Mouse (Mus musculus) liver, embryonic 14.5 days (tissue): ENCODE data around the gene Pou2f1. TPM values are rescaled to one million over a fixed set of nuclear protein-coding genes. Genes with fewer than 3 reads are reported as not detected.
A peak's percentile ranks its signal among the peaks of the same experiment; 100 is the strongest.

Experiments used
- ATAC-seq: fragments of 200-750 bp; cut with Nextera tagmentation; 2 replicates; pipeline ENCODE4 v1.8.0; 2017; ENCODE audit warnings: moderate number of reproducible peaks, mild to moderate bottlenecking, moderate library complexity; ENCODE audit not compliant: insufficient read depth
- DNase-seq, 3 experiments: peaks; one replicate each; pipeline ENCODE4 v3.0.0-alpha.2; 2012 to 2013; ENCODE audit warnings: low read depth in 3 of 3, low spot score in 3 of 3
- H3K27ac ChIP-seq: fragments of 300-500 bp; sonication (generic); 2 replicates; pipeline ENCODE4 v1.5.1; 2014; ENCODE audit warnings: moderate library complexity, mild to moderate bottlenecking, control low read depth, inconsistent platforms
- H3K27me3 ChIP-seq: fragments of 300-500 bp; sonication (generic); 2 replicates; pipeline ENCODE4 v1.6.1; 2014; ENCODE audit warnings: mild to moderate bottlenecking, low read length, moderate library complexity; ENCODE audit not compliant: control insufficient read depth, insufficient read depth
- H3K36me3 ChIP-seq: fragments of 300-500 bp; sonication (generic); replicated peaks from 2 replicates; pipeline ENCODE4 v1.6.1; 2014; ENCODE audit warnings: low read depth; ENCODE audit not compliant: control insufficient read depth, insufficient read depth
- H3K4me1 ChIP-seq, 2 experiments: fragments of 200-500 bp in 1 of 2; fragments of 300-500 bp in 1 of 2; sonication (generic) in 1 of 2; replicated peaks; 2 replicates each; pipeline ENCODE4 v1.6.1; 2012 to 2014; ENCODE audit warnings: antibody characterized with exemption in 1 of 2, inconsistent platforms in 1 of 2, low read length in 1 of 2; ENCODE audit not compliant: control insufficient read depth in 2 of 2, insufficient read depth in 2 of 2
- H3K4me2 ChIP-seq: fragments of 300-500 bp; sonication (generic); 2 replicates; pipeline ENCODE4 v1.6.1; 2014; ENCODE audit warnings: low read depth, mild to moderate bottlenecking, control low read depth, moderate library complexity
- H3K4me3 ChIP-seq, 2 experiments: fragments of 200-500 bp in 1 of 2; fragments of 300-500 bp in 1 of 2; sonication (generic) in 1 of 2; 2 replicates each; pipeline ENCODE4 v1.5.1; 2012 to 2014; ENCODE audit warnings: low read depth in 2 of 2, low read length in 2 of 2, mild to moderate bottlenecking in 2 of 2, control low read depth in 1 of 2, inconsistent platforms in 1 of 2, moderate library complexity in 1 of 2; ENCODE audit not compliant: insufficient read depth in 1 of 2
- H3K9ac ChIP-seq: fragments of 300-500 bp; sonication (generic); replicated peaks from 2 replicates; pipeline ENCODE4 v1.6.1; 2014; ENCODE audit warnings: mild to moderate bottlenecking, control low read depth, moderate library complexity
- H3K9me3 ChIP-seq: fragments of 300-500 bp; sonication (generic); 2 replicates; pipeline ENCODE4 v1.6.1; 2016; ENCODE audit warnings: low read length, mixed read lengths; ENCODE audit not compliant: control insufficient read depth
- CTCF ChIP-seq: IDR thresholded peaks from 2 replicates; pipeline ENCODE4 v1.5.1; 2016; ENCODE audit warnings: antibody characterized with exemption, low read depth, control low read depth
- EP300 ChIP-seq: IDR thresholded peaks from 2 replicates; pipeline ENCODE4 v1.6.1; 2016; ENCODE audit warnings: antibody characterized with exemption, low read depth
- WGBS: fragments of 180-500 bp; shearing (Covaris S2); extraction: QIAGEN DNeasy Blood & Tissue Kit; methylation state at CpG from one replicate; pipeline ENCODE4 v1.1.7; 2014; ENCODE audit not compliant: insufficient replicate concordance; 5-methylcytosine and 5-hydroxymethylcytosine counted together
- polyA plus RNA-seq, 2 experiments: library from polyadenylated mRNA; depleted of rRNA in 1 of 2; stranded (reverse) in 1 of 2; unstranded in 1 of 2; fragments of >200 nt; fragmentation: Nextera tagmentation in 1 of 2; extraction: Ambion mirVana in 1 of 2; gene quantifications; 2 replicates each; pipeline versions ENCODE4 v1.2.1 to v1.2.3; 2012 to 2014

The Pou2f1 gene
- polyA plus RNA-seq, 2 experiments: 1.9 to 3.9 TPM

DNA sequence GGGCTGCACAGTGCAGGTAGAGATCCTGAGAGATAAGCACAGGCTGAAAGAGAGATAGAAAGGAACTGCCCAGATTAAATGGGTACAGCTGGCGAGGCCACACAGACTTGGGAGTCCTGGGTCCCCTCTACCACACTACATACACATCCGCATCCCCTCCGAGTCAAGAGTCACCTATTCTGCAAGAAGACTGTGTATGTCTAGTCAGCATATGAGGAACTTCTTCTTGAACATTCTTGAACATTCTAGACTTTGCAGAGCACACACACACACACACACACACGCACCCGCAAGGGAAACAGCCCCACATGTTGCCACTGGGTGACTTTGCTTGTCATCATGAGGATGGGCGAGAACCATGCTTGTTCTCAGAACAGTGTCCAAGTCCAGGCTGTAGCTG, 173.9 kb downstream of the Pou2f1 start:
- no peaks in the 10 kb centered on the region for H3K36me3 ChIP-seq
- 70% methylated on average over 6 of the region's 6 CpGs for WGBS
- H3K9me3 ChIP-seq: no peaks in the 10 kb centered on the region
- ATAC-seq: no peak
- H3K27me3 ChIP-seq: no peaks in the 10 kb centered on the region
- no peak for DNase-seq
- H3K27ac ChIP-seq: no peak overlapping the region
- H3K4me1 ChIP-seq: no peaks in the 10 kb centered on the region
- no peak for TF ChIP-seq EP300
- no peak for TF ChIP-seq CTCF
- H3K9ac ChIP-seq: no peak overlapping the region
- H3K4me3 ChIP-seq: no peak overlapping the region
- H3K4me2 ChIP-seq: no peak overlapping the region

DNA sequence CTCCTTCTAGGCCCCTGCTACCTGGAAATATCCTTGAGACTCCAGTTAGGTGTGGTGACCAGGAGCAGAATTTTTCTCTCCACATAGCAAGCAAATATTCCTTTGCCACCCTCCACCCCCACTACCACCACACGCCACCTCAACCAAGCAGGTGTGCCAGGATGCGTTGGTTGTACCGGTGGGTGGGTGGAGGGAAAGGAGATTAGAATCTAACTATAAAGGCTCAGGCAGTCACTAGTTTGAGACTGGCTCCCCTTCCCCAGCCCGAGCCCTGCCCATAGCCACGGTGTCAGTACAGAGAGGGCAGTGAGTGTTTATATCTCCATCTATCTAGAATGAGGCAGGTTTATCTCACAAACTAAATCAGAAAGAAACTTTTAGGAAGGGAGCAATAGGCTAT, 174.3 kb downstream of the Pou2f1 start:
- WGBS: 73% methylated on average over 5 of the region's 5 CpGs
- no peak for ATAC-seq
- Histone ChIP-seq H3K4me3 (no peak overlapping the region), H3K27ac (no peak overlapping the region), H3K4me2 (no peak overlapping the region), H3K36me3 (no peaks in the 10 kb centered on the region), H3K9ac (no peak overlapping the region), H3K4me1 (no peaks in the 10 kb centered on the region), H3K27me3 (no peaks in the 10 kb centered on the region), H3K9me3 (no peaks in the 10 kb centered on the region)
- DNase-seq: no peak
- TF ChIP-seq CTCF (no peak), EP300 (no peak)

DNA sequence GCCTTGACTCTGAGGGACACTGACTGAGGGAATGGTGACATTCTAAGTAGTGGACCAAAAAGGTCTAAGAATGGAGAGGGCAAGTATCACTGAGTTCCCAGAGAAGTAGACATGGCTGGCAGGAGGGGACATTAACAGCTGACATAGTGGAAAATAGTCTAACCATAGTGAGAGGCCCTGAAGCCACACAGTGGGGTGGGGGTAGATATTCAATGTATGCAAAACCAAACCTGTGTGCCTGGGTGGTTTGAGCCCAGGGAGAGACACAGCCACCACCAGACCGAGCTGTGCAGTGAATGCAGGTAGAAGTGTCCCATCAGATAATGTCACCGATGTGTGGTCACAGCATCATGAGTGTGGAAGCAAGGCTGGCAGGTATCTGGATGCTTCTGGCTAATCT, 180.4 kb downstream of the Pou2f1 start:
- no peak for ATAC-seq
- 48% methylated on average over 2 of the region's 2 CpGs for WGBS

DNA sequence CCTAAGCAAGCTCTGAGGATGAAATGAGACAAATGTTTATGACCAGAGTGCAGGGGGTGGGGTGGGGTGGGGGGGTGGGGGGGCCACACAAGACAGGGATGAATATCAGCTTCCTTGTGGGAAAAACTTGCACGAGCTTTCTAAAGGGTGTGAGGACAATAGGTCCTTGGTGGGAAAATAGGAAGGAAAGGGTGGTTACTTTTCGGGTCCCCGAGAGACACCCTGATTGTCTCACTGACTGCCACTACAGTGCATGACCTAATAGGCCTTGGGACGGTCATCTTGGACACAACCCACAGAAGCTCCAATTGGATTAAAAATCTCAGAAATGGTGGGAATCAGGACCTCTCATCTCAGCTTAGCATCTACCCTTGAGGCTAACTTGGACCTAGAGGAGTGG, 183.3 kb downstream of the Pou2f1 start:
- peak overlapping the region; percentile 66 for H3K27ac ChIP-seq
- peak overlapping the region; percentile 58 for H3K9ac ChIP-seq

More for the DNA sequence above, 180.4 kb downstream of the Pou2f1 start:
- Histone ChIP-seq H3K4me1 (peaks cover 25 to 27% of the 10 kb centered on the region in 2 experiments), H3K27ac (no peak overlapping the region), H3K27me3 (no peaks in the 10 kb centered on the region), H3K9ac (no peak overlapping the region), H3K9me3 (no peaks in the 10 kb centered on the region), H3K4me2 (no peak overlapping the region), H3K36me3 (no peaks in the 10 kb centered on the region), H3K4me3 (no peak overlapping the region)
- no peak for DNase-seq
- TF ChIP-seq CTCF: no peak
- no peak for TF ChIP-seq EP300

DNA sequence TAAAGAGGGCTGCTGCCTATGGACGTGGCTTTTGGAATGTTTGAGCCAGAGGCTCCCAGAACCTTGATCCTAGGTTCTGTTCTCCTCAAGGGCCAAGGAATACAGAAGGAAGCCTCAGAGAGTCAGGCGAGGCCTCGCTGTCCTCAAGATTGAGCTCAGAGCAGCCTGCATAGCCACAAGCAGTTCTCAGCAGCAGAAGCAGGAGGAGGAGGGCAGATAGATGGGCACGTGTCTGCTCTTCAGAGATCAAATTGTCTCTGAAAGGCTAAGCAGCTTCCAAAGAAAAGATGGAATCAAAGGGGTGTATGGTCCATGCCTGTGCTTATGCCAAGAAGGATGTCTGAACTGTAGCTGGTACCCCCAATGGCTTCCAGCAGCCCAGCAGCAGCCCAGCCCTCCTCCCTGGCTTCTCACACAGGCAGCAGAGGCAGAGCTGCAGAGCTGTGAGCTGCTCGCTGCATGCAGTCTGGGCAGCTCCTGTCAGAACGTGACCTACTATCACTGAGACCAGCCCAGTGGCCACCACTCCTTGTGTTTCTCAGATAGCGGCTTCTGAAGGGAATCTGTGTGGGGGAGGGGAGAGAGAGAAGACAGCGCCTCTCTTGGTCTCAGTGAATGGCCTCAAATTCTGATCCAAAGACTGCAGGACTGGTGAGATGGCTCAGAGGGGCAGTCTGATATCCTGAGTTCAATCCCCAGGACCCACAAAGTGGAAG, 184.2 kb downstream of the Pou2f1 start:
- H3K4me1 ChIP-seq: peaks cover 28 to 29% of the 10 kb centered on the region in 2 experiments
- H3K9me3 ChIP-seq: no peaks in the 10 kb centered on the region
- TF ChIP-seq CTCF: peak; percentile 41
- peak; percentile 97 for TF ChIP-seq EP300
- H3K9ac ChIP-seq: peak overlapping the region; percentile 58
- WGBS: 11% methylated on average over 8 of the region's 8 CpGs
- peak overlapping the region; percentile 74 for H3K27ac ChIP-seq
- DNase-seq: peak; percentile 79 to 84 (median 81)
- H3K4me3 ChIP-seq: peak overlapping the region in 1 of 2 experiments; percentile 10; a peak in 1 of 4 replicates
- peaks cover 6% of the 10 kb centered on the region for H3K27me3 ChIP-seq
- H3K4me2 ChIP-seq: peak overlapping the region; percentile 58
- no peaks in the 10 kb centered on the region for H3K36me3 ChIP-seq
- ATAC-seq: peak; percentile 99

More for the DNA sequence above, 183.3 kb downstream of the Pou2f1 start:
- peaks cover 28 to 29% of the 10 kb centered on the region in 2 experiments for H3K4me1 ChIP-seq
- TF ChIP-seq EP300 (no peak), CTCF (no peak)
- DNase-seq: no peak
- H3K4me3 ChIP-seq: no peak overlapping the region
- peaks cover 6% of the 10 kb centered on the region for H3K27me3 ChIP-seq
- WGBS: 50% methylated on average over 4 of the region's 4 CpGs
- no peaks in the 10 kb centered on the region for H3K36me3 ChIP-seq
- no peaks in the 10 kb centered on the region for H3K9me3 ChIP-seq
- no peak for ATAC-seq
- H3K4me2 ChIP-seq: no peak overlapping the region; the same call in 1 of the 2 replicates
